Comparison of ENCODE assay signal across 17 mouse cellular contexts in the genomic region with DNA sequence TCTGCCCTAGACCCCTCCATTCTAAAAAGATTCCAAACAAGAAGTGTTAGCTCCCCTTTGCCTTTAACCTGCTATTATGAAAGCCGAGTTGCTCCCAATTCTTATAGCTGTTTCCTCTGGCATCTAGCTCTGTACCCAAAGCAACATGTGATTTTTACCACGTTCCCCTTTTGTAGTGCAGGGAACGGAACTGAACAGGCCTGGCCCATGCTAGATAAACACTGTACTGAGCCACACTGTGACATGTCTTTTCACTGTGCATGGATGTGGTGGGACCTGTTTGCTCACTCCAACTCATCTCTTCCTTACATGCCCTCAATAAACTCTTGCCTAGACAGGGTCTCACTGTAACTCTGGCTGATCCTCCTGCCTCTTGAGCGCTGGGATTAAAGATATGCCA. TPM values are rescaled to one million over a fixed set of nuclear protein-coding genes. Genes with fewer than 3 reads are reported as not detected.
DNase-seq lines count a peak whose midpoint lies in the region; ATAC-seq and TF ChIP-seq lines count a peak whose summit lies in the region.
"Had no signal": no experiment of that assay in that cellular context is flagged by ENCODE, and none has a peak within 500 bp of the region (broad histone marks: within the 10 kb centered on the region; RNA-seq: fewer than 3 reads in every experiment).

No protein-coding gene starts in this region.

- WGBS in hindbrain, embryonic 12.5 days: 88% methylated on average over 4 of the region's 4 CpGs
- 88% methylated on average over 4 of the region's 4 CpGs for WGBS in hindbrain, embryonic 10.5 days
- WGBS in stomach, embryonic 16.5 days: 67% methylated on average over 4 of the region's 4 CpGs
- WGBS in stomach, postnatal 0 days: 55% methylated on average over 4 of the region's 4 CpGs
- WGBS in liver, embryonic 12.5 days (ENCODE audit: insufficient replicate concordance): 39% methylated on average over 4 of the region's 4 CpGs
- WGBS in intestine, embryonic 15.5 days: 83% methylated on average over 4 of the region's 4 CpGs

- H3K27ac ChIP-seq in hindbrain, embryonic 12.5 days: no peak overlapping the region
- no peak overlapping the region for H3K27ac ChIP-seq in hindbrain, embryonic 10.5 days
- H3K27ac ChIP-seq in stomach, embryonic 16.5 days (ENCODE audit: low read length): no peak overlapping the region
- H3K27ac ChIP-seq in stomach, postnatal 0 days (replicated peaks): no peak overlapping the region
- H3K27ac ChIP-seq in liver, embryonic 12.5 days: no peak overlapping the region
- no peak overlapping the region for H3K27ac ChIP-seq in intestine, embryonic 15.5 days
- H3K27ac ChIP-seq: gastrocnemius, adult 2 months; hindbrain, embryonic 13.5 days had no signal

- no peak for DNase-seq in hindbrain, embryonic 10.5 days (ENCODE audit: low spot score)
- DNase-seq in stomach, postnatal 0 days (ENCODE audit: low spot score): no peak
- DNase-seq in layer of hippocampus, postnatal 10 days (ENCODE audit: low spot score in 2 of 2): no peak
- DNase-seq in gastrocnemius, adult 8-10 months (ENCODE audit: low spot score in 2 of 2): no peak
- DNase-seq: B cell, adult 2 months; cerebellum, adult 9-10 months; gastrocnemius, adult 2 months; kidney, postnatal 10 days had no signal

- H3K4me1 ChIP-seq in hindbrain, embryonic 12.5 days: no peaks in the 10 kb centered on the region
- no peaks in the 10 kb centered on the region for H3K4me1 ChIP-seq in hindbrain, embryonic 10.5 days (replicated peaks)
- H3K4me1 ChIP-seq in stomach, embryonic 16.5 days (ENCODE audit: control insufficient read depth, insufficient read depth, low read length): no peaks in the 10 kb centered on the region
- no peaks in the 10 kb centered on the region for H3K4me1 ChIP-seq in stomach, postnatal 0 days (replicated peaks; ENCODE audit: control insufficient read depth, insufficient read depth)
- H3K4me1 ChIP-seq in liver, embryonic 12.5 days: peaks cover 25% of the 10 kb centered on the region
- no peaks in the 10 kb centered on the region for H3K4me1 ChIP-seq in intestine, embryonic 15.5 days (replicated peaks)
- H3K4me1 ChIP-seq: hindbrain, embryonic 13.5 days had no signal

- no peak for TF ChIP-seq CTCF in stomach, postnatal 0 days (IDR thresholded peaks at IDR 0.05; ENCODE audit: low read depth)

- no peaks in the 10 kb centered on the region for H3K9me3 ChIP-seq in hindbrain, embryonic 12.5 days (replicated peaks)
- no peaks in the 10 kb centered on the region for H3K9me3 ChIP-seq in hindbrain, embryonic 10.5 days
- H3K9me3 ChIP-seq in stomach, embryonic 16.5 days (replicated peaks; ENCODE audit: control insufficient read depth, low read length): no peaks in the 10 kb centered on the region
- H3K9me3 ChIP-seq in stomach, postnatal 0 days (ENCODE audit: control insufficient read depth, low read length): no peaks in the 10 kb centered on the region
- H3K9me3 ChIP-seq in liver, embryonic 12.5 days (replicated peaks): no peaks in the 10 kb centered on the region
- no peaks in the 10 kb centered on the region for H3K9me3 ChIP-seq in intestine, embryonic 15.5 days
- H3K9me3 ChIP-seq: hindbrain, embryonic 13.5 days had no signal

- TF ChIP-seq EP300 in stomach, postnatal 0 days (optimal IDR thresholded peaks at IDR 0.05): no peak

- peaks cover 88% of the 10 kb centered on the region for H3K36me3 ChIP-seq in hindbrain, embryonic 12.5 days
- peaks cover 98% of the 10 kb centered on the region for H3K36me3 ChIP-seq in hindbrain, embryonic 10.5 days
- peaks cover 25% of the 10 kb centered on the region for H3K36me3 ChIP-seq in stomach, embryonic 16.5 days (ENCODE audit: control insufficient read depth, insufficient read depth, low read length)
- peaks cover 17% of the 10 kb centered on the region for H3K36me3 ChIP-seq in stomach, postnatal 0 days (ENCODE audit: control insufficient read depth, insufficient read depth, low read length)
- H3K36me3 ChIP-seq in liver, embryonic 12.5 days: peaks cover 80% of the 10 kb centered on the region
- H3K36me3 ChIP-seq in intestine, embryonic 15.5 days: peaks cover 26% of the 10 kb centered on the region

- H3K9ac ChIP-seq in hindbrain, embryonic 12.5 days: no peak overlapping the region
- no peak overlapping the region for H3K9ac ChIP-seq in stomach, embryonic 16.5 days (ENCODE audit: low read length)
- H3K9ac ChIP-seq in stomach, postnatal 0 days (ENCODE audit: low read length): no peak overlapping the region
- H3K9ac ChIP-seq in liver, embryonic 12.5 days: no peak overlapping the region
- no peak overlapping the region for H3K9ac ChIP-seq in intestine, embryonic 15.5 days
- H3K9ac ChIP-seq: hindbrain, embryonic 13.5 days had no signal

- no peaks in the 10 kb centered on the region for H3K27me3 ChIP-seq in hindbrain, embryonic 12.5 days
- no peaks in the 10 kb centered on the region for H3K27me3 ChIP-seq in hindbrain, embryonic 10.5 days (ENCODE audit: insufficient read depth, poor library complexity, severe bottlenecking)
- H3K27me3 ChIP-seq in stomach, embryonic 16.5 days (ENCODE audit: control insufficient read depth, insufficient read depth, low read length): no peaks in the 10 kb centered on the region
- H3K27me3 ChIP-seq in stomach, postnatal 0 days (ENCODE audit: control insufficient read depth, insufficient read depth, low read length): no peaks in the 10 kb centered on the region
- H3K27me3 ChIP-seq in liver, embryonic 12.5 days (replicated peaks): no peaks in the 10 kb centered on the region
- H3K27me3 ChIP-seq in intestine, embryonic 15.5 days (replicated peaks): no peaks in the 10 kb centered on the region
- H3K27me3 ChIP-seq: hindbrain, embryonic 13.5 days had no signal

- ATAC-seq in hindbrain, embryonic 12.5 days (ENCODE audit: low FRiP score): peak; percentile 21; the same call in 1 of the 2 replicates
- ATAC-seq in stomach, embryonic 16.5 days (ENCODE audit: insufficient read depth, low FRiP score): peak; percentile 53; the same call in 1 of the 2 replicates
- no peak for ATAC-seq in stomach, postnatal 0 days (ENCODE audit: low FRiP score, low TSS enrichment)
- peak; percentile 58 for ATAC-seq in liver, embryonic 12.5 days
- no peak for ATAC-seq in intestine, embryonic 15.5 days
- ATAC-seq: forebrain, embryonic 16.5 days; intestine, postnatal 0 days had no signal

- H3K4me2 ChIP-seq in hindbrain, embryonic 12.5 days (replicated peaks): no peak overlapping the region
- no peak overlapping the region for H3K4me2 ChIP-seq in stomach, embryonic 16.5 days (ENCODE audit: low read depth, low read length)
- no peak overlapping the region for H3K4me2 ChIP-seq in stomach, postnatal 0 days (replicated peaks; ENCODE audit: low read depth)
- no peak overlapping the region for H3K4me2 ChIP-seq in liver, embryonic 12.5 days
- no peak overlapping the region for H3K4me2 ChIP-seq in intestine, embryonic 15.5 days (replicated peaks)
- H3K4me2 ChIP-seq: hindbrain, embryonic 13.5 days had no signal

- H3K4me3 ChIP-seq in hindbrain, embryonic 12.5 days: no peak overlapping the region
- H3K4me3 ChIP-seq in hindbrain, embryonic 10.5 days: no peak overlapping the region
- no peak overlapping the region for H3K4me3 ChIP-seq in stomach, embryonic 16.5 days (replicated peaks; ENCODE audit: low read length)
- H3K4me3 ChIP-seq in stomach, postnatal 0 days (ENCODE audit: low read depth, low read length): no peak overlapping the region
- no peak overlapping the region for H3K4me3 ChIP-seq in liver, embryonic 12.5 days
- H3K4me3 ChIP-seq in intestine, embryonic 15.5 days (replicated peaks): no peak overlapping the region
- H3K4me3 ChIP-seq: erythroblast, embryonic 14.5 days; gastrocnemius, adult 2 months; hindbrain, embryonic 13.5 days; layer of hippocampus, adult 2 months had no signal

RNA-seq across cellular contexts. Expression of a gene that starts 13.7 kb away (rescaled TPM):
- polyA plus RNA-seq in hindbrain, embryonic 12.5 days (2016; fragmentation: Nextera tagmentation; extraction: Ambion mirVana): 230 and 238 TPM in 2 replicates
- polyA plus RNA-seq in hindbrain, embryonic 10.5 days (2016; fragmentation: Nextera tagmentation; extraction: Ambion mirVana): 193 and 201 TPM in 2 replicates
- polyA plus RNA-seq in stomach, embryonic 16.5 days (2015; fragmentation: Nextera tagmentation; extraction: Ambion mirVana): 84.1 and 86.5 TPM in 2 replicates
- 24.9 and 26.4 TPM in 2 replicates for polyA plus RNA-seq in stomach, postnatal 0 days (2015; fragmentation: Nextera tagmentation; extraction: Ambion mirVana)
- 37.0 and 43.2 TPM in 2 replicates for polyA plus RNA-seq in liver, embryonic 12.5 days (2016; fragmentation: Nextera tagmentation; extraction: Ambion mirVana)
- 73.6 and 75.4 TPM in 2 replicates for polyA plus RNA-seq in intestine, embryonic 15.5 days (2015; fragmentation: Nextera tagmentation; extraction: Ambion mirVana)
- total RNA-seq in layer of hippocampus, postnatal 10 days (2021): 10 to 100 TPM; 33.8 to 51.7 TPM
- total RNA-seq in gastrocnemius, adult 8-10 months (2022): 10 to 100 TPM; 14.6 to 19.3 (median 17.8) TPM

RNA-seq across cellular contexts. Expression of a gene that starts 13.8 kb away (rescaled TPM):
- 0.64 and 1.3 TPM in 2 replicates for polyA plus RNA-seq in hindbrain, embryonic 12.5 days (2016; fragmentation: Nextera tagmentation; extraction: Ambion mirVana)
- 0.52 and 0.88 TPM in 2 replicates for polyA plus RNA-seq in hindbrain, embryonic 10.5 days (2016; fragmentation: Nextera tagmentation; extraction: Ambion mirVana)
- 5.2 and 5.9 TPM in 2 replicates for polyA plus RNA-seq in stomach, embryonic 16.5 days (2015; fragmentation: Nextera tagmentation; extraction: Ambion mirVana)
- polyA plus RNA-seq in stomach, postnatal 0 days (2015; fragmentation: Nextera tagmentation; extraction: Ambion mirVana): 14.6 and 15.0 TPM in 2 replicates
- 1.2 and 1.4 TPM in 2 replicates for polyA plus RNA-seq in liver, embryonic 12.5 days (2016; fragmentation: Nextera tagmentation; extraction: Ambion mirVana)
- polyA plus RNA-seq in intestine, embryonic 15.5 days (2015; fragmentation: Nextera tagmentation; extraction: Ambion mirVana): 5.7 and 6.8 TPM in 2 replicates
- 1 to 10 TPM; 1.6 to 2.9 TPM for total RNA-seq in layer of hippocampus, postnatal 10 days (2021)
- 1 to 10 TPM; 2.0 to 3.5 (median 2.6) TPM for total RNA-seq in gastrocnemius, adult 8-10 months (2022)
- polyA plus RNA-seq: erythroblast, embryonic 14.5 days had no signal

RNA-seq across cellular contexts. Expression of a gene that starts 30.2 kb away (rescaled TPM):
- 36.7 and 40.0 TPM in 2 replicates for polyA plus RNA-seq in hindbrain, embryonic 12.5 days (2016; fragmentation: Nextera tagmentation; extraction: Ambion mirVana)
- 20.6 and 23.4 TPM in 2 replicates for polyA plus RNA-seq in hindbrain, embryonic 10.5 days (2016; fragmentation: Nextera tagmentation; extraction: Ambion mirVana)
- polyA plus RNA-seq in stomach, embryonic 16.5 days (2015; fragmentation: Nextera tagmentation; extraction: Ambion mirVana): 21.9 TPM in 2 replicates
- polyA plus RNA-seq in stomach, postnatal 0 days (2015; fragmentation: Nextera tagmentation; extraction: Ambion mirVana): 10.3 and 12.8 TPM in 2 replicates
- polyA plus RNA-seq in liver, embryonic 12.5 days (2016; fragmentation: Nextera tagmentation; extraction: Ambion mirVana): 4.1 and 4.2 TPM in 2 replicates
- polyA plus RNA-seq in intestine, embryonic 15.5 days (2015; fragmentation: Nextera tagmentation; extraction: Ambion mirVana): 20.3 and 20.7 TPM in 2 replicates
- 10 to 100 TPM; 67.4 to 76.3 TPM for total RNA-seq in layer of hippocampus, postnatal 10 days (2021)
- total RNA-seq in gastrocnemius, adult 8-10 months (2022): 1 to 10 TPM; 3.8 to 5.0 (median 4.4) TPM
- polyA plus RNA-seq: erythroblast, embryonic 14.5 days had no signal

RNA-seq across cellular contexts. Expression of a gene that starts 49.7 kb away (rescaled TPM):
- polyA plus RNA-seq in hindbrain, embryonic 12.5 days (2016; fragmentation: Nextera tagmentation; extraction: Ambion mirVana): 0.79 and 0.83 TPM in 2 replicates
- 1.6 and 2.0 TPM in 2 replicates for polyA plus RNA-seq in hindbrain, embryonic 10.5 days (2016; fragmentation: Nextera tagmentation; extraction: Ambion mirVana)
- 6.1 and 6.9 TPM in 2 replicates for polyA plus RNA-seq in stomach, embryonic 16.5 days (2015; fragmentation: Nextera tagmentation; extraction: Ambion mirVana)
- polyA plus RNA-seq in stomach, postnatal 0 days (2015; fragmentation: Nextera tagmentation; extraction: Ambion mirVana): 1.2 TPM in 2 replicates
- polyA plus RNA-seq in liver, embryonic 12.5 days (2016; fragmentation: Nextera tagmentation; extraction: Ambion mirVana): 1.7 and 2.2 TPM in 2 replicates
- 2.6 and 6.4 TPM in 2 replicates for polyA plus RNA-seq in intestine, embryonic 15.5 days (2015; fragmentation: Nextera tagmentation; extraction: Ambion mirVana)
- total RNA-seq in layer of hippocampus, postnatal 10 days (2021): under 1 TPM in 1 of 2 experiments, not detected in 1; 0.53 TPM
- under 1 TPM; 0.36 to 0.99 (median 0.47) TPM for total RNA-seq in gastrocnemius, adult 8-10 months (2022)
- polyA plus RNA-seq: erythroblast, embryonic 14.5 days had no signal

Comparison
In these comparisons a context has a peak if more than half of its experiments do, and no peak if none do; other contexts are left out.
1. ATAC-seq: peak in hindbrain, embryonic 12.5 days (single experiment), stomach, embryonic 16.5 days (single experiment) and liver, embryonic 12.5 days (single experiment); none in stomach, postnatal 0 days (single experiment) and intestine, embryonic 15.5 days (single experiment).